Mouse (Mus musculus): Measurements from ENCODE around the gene Actr8.

The Actr8 gene

GRCm38 (mm10) chr14:29978254-29979204 is at the start of gene Actr8:
Actr8 (plus strand) TSS chr14:29978337.
- peak; percentile 92 for DNase-seq

- no peak for DNase-seq
Observed at GRCm38 (mm10) chr14:29928966-29929365, 49.2 kb upstream of the Actr8 start.

GRCm38 (mm10) chr14:29935516-29935915 is 42.6 kb upstream of the Actr8 start:
- DNase-seq: no peak

- DNase-seq: peak; percentile 5
Observed at GRCm38 (mm10) chr14:29937466-29937865, 40.7 kb upstream of the Actr8 start.

GRCm38 (mm10) chr14:29939600-29940312 is 38.4 kb upstream of the Actr8 start:
- DNase-seq: no peak

- DNase-seq: no peak
Observed at GRCm38 (mm10) chr14:29940313-29940812, 37.8 kb upstream of the Actr8 start.

GRCm38 (mm10) chr14:29940877-29941276 is 37.3 kb upstream of the Actr8 start:
- peak; percentile 66 for DNase-seq

GRCm38 (mm10) chr14:29946761-29947309 is 31.3 kb upstream of the Actr8 start:
- DNase-seq: no peak

- DNase-seq: no peak
Observed at GRCm38 (mm10) chr14:29950805-29951204, 27.3 kb upstream of the Actr8 start.

- DNase-seq: no peak
Observed at GRCm38 (mm10) chr14:29957393-29957792, 20.7 kb upstream of the Actr8 start.

- no peak for DNase-seq
Observed at GRCm38 (mm10) chr14:29967611-29968010, 10.5 kb upstream of the Actr8 start.

- DNase-seq: peak; percentile 100
Observed at GRCm38 (mm10) chr14:29968075-29968821, 9.9 kb upstream of the Actr8 start, which contains the start of gene Selenok. Selenok (plus strand) TSS chr14:29968308.

- no peak for DNase-seq
Observed at GRCm38 (mm10) chr14:29971446-29971845, 6.7 kb upstream of the Actr8 start.

GRCm38 (mm10) chr14:29971993-29972392 is 6.1 kb upstream of the Actr8 start:
- DNase-seq: no peak

- no peak for DNase-seq
Observed at GRCm38 (mm10) chr14:29976927-29977326, 1.2 kb upstream of the Actr8 start.

GRCm38 (mm10) chr14:29980447-29981205 is 2.5 kb downstream of the Actr8 start:
- DNase-seq: peak; percentile 39

- no peak for DNase-seq
Observed at GRCm38 (mm10) chr14:29986096-29986495, 8.0 kb downstream of the Actr8 start.

- DNase-seq: no peak
Observed at GRCm38 (mm10) chr14:29987276-29987675, 9.1 kb downstream of the Actr8 start.

GRCm38 (mm10) chr14:29987739-29988138 is 9.6 kb downstream of the Actr8 start:
- no peak for DNase-seq

GRCm38 (mm10) chr14:29988337-29988736 is 10.2 kb downstream of the Actr8 start:
- no peak for DNase-seq

GRCm38 (mm10) chr14:29994976-29995375 is 16.8 kb downstream of the Actr8 start:
- DNase-seq: no peak
